Mouse (Mus musculus) heart, postnatal 0 days (tissue): ENCODE results near the gene Gm49358. TPM values are rescaled to one million over a fixed set of nuclear protein-coding genes. Genes with fewer than 3 reads are reported as not detected.

Experiments used
- ATAC-seq: fragments of 200-750 bp; cut with Nextera tagmentation; 2 replicates; pipeline ENCODE4 v1.8.0; 2017; ENCODE audit warnings: low read depth, moderate number of reproducible peaks, moderate library complexity; ENCODE audit not compliant: insufficient read depth
- DNase-seq: peaks from one replicate; pipeline ENCODE4 v3.0.0-alpha.2; 2016; ENCODE audit warnings: low spot score
- H3K27ac ChIP-seq: fragments of 300-500 bp; sonication (generic); 2 replicates; pipeline ENCODE4 v1.5.1; 2014; ENCODE audit warnings: low read depth, mild to moderate bottlenecking
- H3K27me3 ChIP-seq: fragments of 300-500 bp; sonication (generic); 2 replicates; pipeline ENCODE4 v1.6.1; 2014; ENCODE audit warnings: low read length, mixed read lengths; ENCODE audit not compliant: control insufficient read depth, insufficient read depth
- H3K36me3 ChIP-seq: fragments of 300-500 bp; sonication (generic); replicated peaks from 2 replicates; pipeline ENCODE4 v1.6.1; 2014; ENCODE audit warnings: low read length, mixed read lengths; ENCODE audit not compliant: control insufficient read depth, insufficient read depth
- H3K4me1 ChIP-seq: fragments of 300-500 bp; sonication (generic); 2 replicates; pipeline ENCODE4 v1.6.1; 2014; ENCODE audit warnings: antibody characterized with exemption; ENCODE audit not compliant: control insufficient read depth, insufficient read depth
- H3K4me2 ChIP-seq: fragments of 300-500 bp; sonication (generic); 2 replicates; pipeline ENCODE4 v1.6.1; 2014; ENCODE audit warnings: low read depth, mild to moderate bottlenecking, low read length, moderate library complexity
- H3K4me3 ChIP-seq: fragments of 300-500 bp; sonication (generic); 2 replicates; pipeline ENCODE4 v1.5.1; 2014; ENCODE audit warnings: low read depth, low read length
- H3K9ac ChIP-seq: fragments of 300-500 bp; sonication (generic); replicated peaks from 2 replicates; pipeline ENCODE4 v1.6.1; 2014; ENCODE audit warnings: low read depth, low read length, mixed read lengths
- H3K9me3 ChIP-seq: fragments of 300-500 bp; sonication (generic); replicated peaks from 2 replicates; pipeline ENCODE4 v1.6.1; 2016; ENCODE audit warnings: low read length; ENCODE audit not compliant: control insufficient read depth
- CTCF ChIP-seq: IDR thresholded peaks from 2 replicates; pipeline ENCODE4 v1.5.1; 2016; ENCODE audit warnings: antibody characterized with exemption, control low read depth, low read depth
- EP300 ChIP-seq: IDR thresholded peaks from 2 replicates; pipeline ENCODE4 v1.6.1; 2016; ENCODE audit warnings: antibody characterized with exemption, low read depth
- WGBS: fragments of 180-500 bp; shearing (Covaris S2); extraction: QIAGEN DNeasy Blood & Tissue Kit; methylation state at CpG from one replicate; pipeline ENCODE4 v1.1.7; 2014; 5-methylcytosine and 5-hydroxymethylcytosine counted together
- polyA plus RNA-seq: library from polyadenylated mRNA; unstranded; fragments of >200 nt; fragmentation: Nextera tagmentation; extraction: Ambion mirVana; gene quantifications from 2 replicates; pipeline ENCODE4 v1.2.1, GENCODE M21; 2015
- total RNA-seq: library from RNA; depleted of rRNA; stranded (reverse); fragments of >200 nt; gene quantifications from 2 replicates; pipeline ENCODE4 v1.2.3, GENCODE M21; 2014; ENCODE audit warnings: low replicate concordance; rRNA removed

The Gm49358 gene
- total and polyA plus RNA-seq, 2 experiments from 2014 or later: 36.1 TPM; not detected in 1

DNA sequence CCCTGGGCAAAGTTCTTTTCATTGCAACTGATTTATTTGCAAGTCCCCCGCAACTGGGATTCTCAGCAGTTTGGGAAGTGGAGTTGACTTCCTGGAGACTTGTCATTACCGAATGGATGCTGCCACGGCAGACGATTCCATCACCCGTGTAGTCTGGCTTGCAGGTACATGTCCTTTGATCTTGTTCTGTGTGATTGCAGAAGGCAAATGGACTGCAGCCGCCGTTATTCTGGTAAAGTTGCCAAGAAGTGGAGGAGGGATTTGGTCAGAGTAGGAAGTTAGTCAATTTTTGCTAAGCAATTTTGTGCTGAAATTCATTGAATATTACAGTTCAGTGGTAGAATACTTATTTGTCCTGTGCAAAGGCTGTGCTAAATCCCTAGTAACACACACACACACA is 114.9 kb downstream of the Gm49358 start:
- Histone ChIP-seq H3K9me3 (no peaks in the 10 kb centered on the region), H3K27ac (no peak overlapping the region), H3K9ac (no peak overlapping the region), H3K27me3 (no peaks in the 10 kb centered on the region), H3K36me3 (no peaks in the 10 kb centered on the region), H3K4me2 (no peak overlapping the region), H3K4me1 (no peaks in the 10 kb centered on the region), H3K4me3 (no peak overlapping the region)
- 84% methylated on average over 7 of the region's 7 CpGs for WGBS
- no peak for TF ChIP-seq CTCF
- TF ChIP-seq EP300: no peak
- DNase-seq (no peak), ATAC-seq (no peak)

DNA sequence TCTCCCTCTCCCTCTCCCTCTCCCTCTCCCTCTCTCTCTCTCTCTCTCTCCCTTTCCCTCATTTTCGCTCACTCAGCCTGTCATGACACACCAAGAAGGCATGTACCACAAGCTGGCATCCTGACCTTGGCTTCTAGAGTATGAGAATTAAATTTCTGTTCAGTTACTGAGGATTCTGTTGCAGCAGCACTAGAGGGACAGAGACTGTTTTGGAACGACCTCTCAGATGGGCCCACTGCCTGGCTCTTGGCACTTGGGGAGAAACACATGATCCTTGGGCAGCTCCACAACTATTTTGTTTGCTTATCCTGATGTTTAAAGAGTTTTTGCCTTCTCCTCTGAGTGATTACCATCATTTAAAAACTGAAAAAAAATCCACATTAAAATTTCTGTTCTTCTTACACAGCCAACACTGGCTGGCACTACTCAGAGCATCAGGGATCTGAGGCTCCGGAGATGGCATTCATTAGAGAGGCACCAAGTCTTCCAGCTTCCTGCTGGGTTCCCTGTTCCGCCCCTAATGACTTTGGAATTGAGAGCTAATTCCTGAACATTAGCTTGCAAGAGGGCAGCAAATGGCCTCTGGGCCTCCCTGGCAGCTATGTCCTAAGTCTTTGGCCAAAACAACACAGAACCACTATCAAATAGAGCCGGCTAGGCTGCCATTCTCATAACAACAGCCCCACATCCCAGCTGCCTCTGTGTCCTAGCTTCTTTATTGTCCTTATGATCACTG is 116.5 kb downstream of the Gm49358 start:
- Histone ChIP-seq H3K27me3 (no peaks in the 10 kb centered on the region), H3K9ac (no peak overlapping the region), H3K36me3 (no peaks in the 10 kb centered on the region), H3K4me1 (no peaks in the 10 kb centered on the region), H3K9me3 (no peaks in the 10 kb centered on the region), H3K4me2 (no peak overlapping the region), H3K27ac (no peak overlapping the region), H3K4me3 (no peak overlapping the region)
- TF ChIP-seq CTCF (no peak), EP300 (no peak)
- DNase-seq: no peak
- ATAC-seq: no peak
- WGBS: 60% methylated on average over 5 of the region's 5 CpGs

DNA sequence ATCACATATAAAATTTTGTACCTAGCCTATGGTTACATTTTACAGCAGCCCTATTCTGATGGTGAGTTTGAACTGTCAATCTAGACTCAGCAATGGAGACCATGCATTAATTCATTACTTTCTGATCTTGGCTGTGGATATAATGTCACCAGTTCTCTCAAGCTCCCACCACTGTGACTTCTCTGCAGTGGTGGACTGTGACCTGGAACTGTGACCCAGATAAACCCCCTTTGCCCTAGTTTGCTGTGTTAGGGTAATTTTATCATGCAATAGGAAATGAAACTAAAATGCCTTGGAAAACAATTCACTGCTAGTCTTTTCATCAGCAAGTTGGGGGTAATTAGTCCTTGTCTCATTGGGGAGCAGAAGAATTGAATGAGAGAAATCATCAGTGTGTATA is 117.7 kb downstream of the Gm49358 start:
- H3K9ac ChIP-seq: no peak overlapping the region
- no peak overlapping the region for H3K4me2 ChIP-seq
- no peaks in the 10 kb centered on the region for H3K36me3 ChIP-seq
- H3K4me1 ChIP-seq: no peaks in the 10 kb centered on the region
- TF ChIP-seq CTCF (no peak), EP300 (no peak)
- H3K27ac ChIP-seq: no peak overlapping the region
- ATAC-seq (no peak), DNase-seq (no peak)
- no peak overlapping the region for H3K4me3 ChIP-seq
- H3K27me3 ChIP-seq: no peaks in the 10 kb centered on the region
- no peaks in the 10 kb centered on the region for H3K9me3 ChIP-seq

Other genes starting within 250 kb of the Gm49358 start
- 99.3 and 144 TPM in 2 replicates for gene Hsp90b1, start 58.5 kb upstream of the Gm49358 start, total RNA-seq
- 175 and 207 TPM in 2 replicates for gene Hsp90b1, start 58.5 kb upstream of the Gm49358 start, polyA plus RNA-seq
- gene Ttc41, start 58.2 kb upstream of the Gm49358 start, total RNA-seq: 1.1 and 4.5 TPM in 2 replicates
- 1.2 TPM in 2 replicates for gene Ttc41, start 58.2 kb upstream of the Gm49358 start, polyA plus RNA-seq
- gene Nt5dc3, start 15.0 kb downstream of the Gm49358 start, total RNA-seq: 22.4 and 31.8 TPM in 2 replicates
- 3.4 and 4.2 TPM in 2 replicates for gene Nt5dc3, start 15.0 kb downstream of the Gm49358 start, polyA plus RNA-seq
- gene Stab2, start 244.1 kb downstream of the Gm49358 start, total RNA-seq: 1.9 and 3.9 TPM in 2 replicates
- 0.21 and 0.22 TPM in 2 replicates for gene Stab2, start 244.1 kb downstream of the Gm49358 start, polyA plus RNA-seq